Mouse (Mus musculus): ENCODE data around the gene Olfr1390. TPM values are rescaled to one million over a fixed set of nuclear protein-coding genes. Genes with fewer than 3 reads are reported as not detected.
"Not testable (repeated sequence)": the region's sequence is repeated elsewhere in the genome, so short reads cannot be mapped to it uniquely, and the experiment has no call there.

The Olfr1390 gene
- total and polyA plus RNA-seq, 3 experiments, result not detected

- no peak overlapping the region for H3K9ac ChIP-seq (ENCODE audit: insufficient read depth, low read depth)
- dilution Hi-C loops (cut with MboI; ENCODE audit: extremely low pct_ligation_motif_present, extremely low pct_unique_long_range_greater_than_20kb, low sequenced_read_pairs) (no loop called here), in situ Hi-C loops (cut with MboI; ENCODE audit: low pct_ligation_motif_present, low pct_unique_long_range_greater_than_20kb, low sequenced_read_pairs) (no loop called here)
- no peaks in the 10 kb centered on the region for H3K79me2 ChIP-seq (replicated peaks; ENCODE audit: control insufficient read depth, extremely low read depth, insufficient read depth, poor library complexity, severe bottlenecking)
- no peaks in the 10 kb centered on the region for H3K9me3 ChIP-seq (replicated peaks; ENCODE audit: low read length)
- TF ChIP-seq ZMIZ1 (IDR thresholded peaks at IDR 0.05; ENCODE audit: low read depth, low read length) (no peak), TCF12 (IDR thresholded peaks at IDR 0.05; ENCODE audit: low read depth, low read length) (no peak), NELFE (IDR thresholded peaks at IDR 0.05; ENCODE audit: low read depth, low read length) (no peak), MEF2A (IDR thresholded peaks at IDR 0.05; ENCODE audit: borderline replicate concordance, low read depth, low read length) (no peak), SMC3 (IDR thresholded peaks at IDR 0.05; ENCODE audit: low read depth, low read length) (no peak), CHD1 (IDR thresholded peaks at IDR 0.05; ENCODE audit: low read depth, low read length) (no peak)
- H3K4me2 ChIP-seq (ENCODE audit: insufficient read depth, low read depth, poor library complexity, severe bottlenecking), result no peak overlapping the region
- H3K27ac ChIP-seq (ENCODE audit: insufficient read depth, low read depth), result no peak overlapping the region
- no peaks in the 10 kb centered on the region for H3K36me3 ChIP-seq (replicated peaks in 1 of 2; ENCODE audit: control insufficient read depth in 1 of 2, insufficient read depth in 1 of 2, low read length in 1 of 2)
- no peak for DNase-seq (ENCODE audit: extremely low read depth)
- H3K4me1 ChIP-seq (ENCODE audit: control insufficient read depth in 1 of 2, insufficient read depth in 2 of 2), result no peaks in the 10 kb centered on the region
- H3K4me3 ChIP-seq (replicated peaks in 1 of 3; ENCODE audit: low read depth in 2 of 3, low read length in 2 of 3, poor library complexity in 1 of 3), result no peak overlapping the region
- no peaks in the 10 kb centered on the region for H3K27me3 ChIP-seq (replicated peaks)
Measured at GRCm38 (mm10) chr11:49337150-49337832, 2.3 kb downstream of the Olfr1390 start.

- Histone ChIP-seq H3K36me3 (replicated peaks in 1 of 2; ENCODE audit: control insufficient read depth in 1 of 2, insufficient read depth in 1 of 2, low read length in 1 of 2) (no peaks in the 10 kb centered on the region), H3K4me2 (ENCODE audit: insufficient read depth, low read depth, poor library complexity, severe bottlenecking) (no peak overlapping the region), H3K79me2 (replicated peaks; ENCODE audit: control insufficient read depth, extremely low read depth, insufficient read depth, poor library complexity, severe bottlenecking) (no peaks in the 10 kb centered on the region), H3K4me3 (replicated peaks in 1 of 3; ENCODE audit: low read depth in 2 of 3, low read length in 2 of 3, poor library complexity in 1 of 3) (no peak overlapping the region), H3K27me3 (replicated peaks) (no peaks in the 10 kb centered on the region), H3K9me3 (replicated peaks; ENCODE audit: low read length) (no peaks in the 10 kb centered on the region), H3K9ac (ENCODE audit: insufficient read depth, low read depth) (no peak overlapping the region), H3K27ac (ENCODE audit: insufficient read depth, low read depth) (no peak overlapping the region), H3K4me1 (ENCODE audit: control insufficient read depth in 1 of 2, insufficient read depth in 2 of 2) (no peaks in the 10 kb centered on the region)
- in situ Hi-C loops (cut with MboI; ENCODE audit: low pct_ligation_motif_present, low pct_unique_long_range_greater_than_20kb, low sequenced_read_pairs) (no loop called here), dilution Hi-C loops (cut with MboI; ENCODE audit: extremely low pct_ligation_motif_present, extremely low pct_unique_long_range_greater_than_20kb, low sequenced_read_pairs) (no loop called here)
- TF ChIP-seq RAD21 (IDR thresholded peaks at IDR 0.05; ENCODE audit: low read depth, low read length) (no peak), POLR2AphosphoS2 (IDR thresholded peaks at IDR 0.05; ENCODE audit: low read depth, low read length) (no peak), GABPA (IDR thresholded peaks at IDR 0.05; ENCODE audit: insufficient replicate concordance, low read depth, low read length) (no peak), TCF12 (IDR thresholded peaks at IDR 0.05; ENCODE audit: low read depth, low read length) (no peak), MXI1 (IDR thresholded peaks at IDR 0.05; ENCODE audit: low read depth, low read length) (no peak), JUN (IDR thresholded peaks at IDR 0.05; ENCODE audit: insufficient read depth, low read depth, low read length) (no peak), NELFE (IDR thresholded peaks at IDR 0.05; ENCODE audit: low read depth, low read length) (no peak), ETS1 (conservative IDR thresholded peaks at IDR 0.05; ENCODE audit: low read depth, low read length) (no peak), USF1 (IDR thresholded peaks at IDR 0.05; ENCODE audit: low read depth, low read length) (no peak), MAZ (IDR thresholded peaks at IDR 0.05; ENCODE audit: low read depth, low read length) (no peak), MYC (IDR thresholded peaks at IDR 0.05; ENCODE audit: low read depth, low read length) (no peak), KAT2A (IDR thresholded peaks at IDR 0.05; ENCODE audit: insufficient replicate concordance, low read length) (no peak), HCFC1 (IDR thresholded peaks at IDR 0.05; ENCODE audit: low read depth, low read length) (no peak), SIN3A (IDR thresholded peaks at IDR 0.05; ENCODE audit: low read length) (no peak)
- no peak for DNase-seq (ENCODE audit: extremely low read depth)
Measured at GRCm38 (mm10) chr11:49383133-49383532, 48.1 kb downstream of the Olfr1390 start.

DNA sequence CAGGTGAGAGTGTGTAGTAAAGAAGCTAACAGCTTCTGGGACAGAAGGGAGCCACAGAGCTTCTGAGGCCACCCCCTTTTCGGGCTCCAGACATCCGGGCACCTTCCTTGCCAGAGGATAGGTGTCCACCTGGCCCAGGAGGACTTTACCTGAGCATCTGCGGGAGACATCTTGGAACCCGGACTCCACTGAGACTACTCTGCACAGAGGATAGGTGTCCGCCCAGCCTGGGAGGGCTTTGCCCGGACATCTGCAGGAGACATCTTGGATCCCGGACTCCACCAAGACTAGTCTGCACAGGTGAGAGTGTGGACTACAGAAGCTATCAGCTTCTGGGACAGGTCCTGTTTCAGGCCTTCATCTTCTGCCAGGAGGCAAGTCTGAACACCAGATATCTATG lies 51.1 kb downstream of the Olfr1390 start:
- in situ Hi-C loops (cut with MboI; ENCODE audit: low pct_ligation_motif_present, low pct_unique_long_range_greater_than_20kb, low sequenced_read_pairs); H3K4me1 ChIP-seq (ENCODE audit: control insufficient read depth in 1 of 2, insufficient read depth in 2 of 2); H3K9me3 ChIP-seq (replicated peaks; ENCODE audit: low read length); H3K4me2 ChIP-seq (ENCODE audit: insufficient read depth, low read depth, poor library complexity, severe bottlenecking); H3K36me3 ChIP-seq (replicated peaks in 1 of 2; ENCODE audit: control insufficient read depth in 1 of 2, insufficient read depth in 1 of 2, low read length in 1 of 2); H3K79me2 ChIP-seq (replicated peaks; ENCODE audit: control insufficient read depth, extremely low read depth, insufficient read depth, poor library complexity, severe bottlenecking); H3K4me3 ChIP-seq (replicated peaks in 1 of 3; ENCODE audit: low read depth in 2 of 3, low read length in 2 of 3, poor library complexity in 1 of 3); dilution Hi-C loops (cut with MboI; ENCODE audit: extremely low pct_ligation_motif_present, extremely low pct_unique_long_range_greater_than_20kb, low sequenced_read_pairs); H3K27me3 ChIP-seq (replicated peaks); H3K9ac ChIP-seq (ENCODE audit: insufficient read depth, low read depth); H3K27ac ChIP-seq (ENCODE audit: insufficient read depth, low read depth); DNase-seq (ENCODE audit: extremely low read depth): not testable (repeated sequence)
